11 mouse cellular contexts compared by ENCODE assay signal in genomic region chr5:97330074-97330473, GRCm38 (mm10).
DNase-seq lines count a peak whose midpoint lies in the region; ATAC-seq and TF ChIP-seq lines count a peak whose summit lies in the region.
"Had no signal": no experiment of that assay in that cellular context is flagged by ENCODE, and none has a peak within 500 bp of the region (broad histone marks: within the 10 kb centered on the region; RNA-seq: fewer than 3 reads in every experiment).

No protein-coding gene starts in this region.

- ATAC-seq in forebrain, embryonic 13.5 days: 0 out of 2 replicates have a peak, but pooled peaks have one; percentile 30
- no peak for ATAC-seq in kidney, postnatal 0 days (replicated peaks; ENCODE audit: low FRiP score, low read depth)
- ATAC-seq in kidney, embryonic 16.5 days (ENCODE audit: low FRiP score, low TSS enrichment): no peak; the same call in 1 of the 2 replicates

- no peak for DNase-seq in forebrain, embryonic 10.5 days (ENCODE audit: extremely low spot score, low spot score)
- peak; percentile 43 for DNase-seq in kidney, postnatal 0 days (ENCODE audit: low spot score)
- DNase-seq in embryo, embryonic 10.5 days (ENCODE audit: low spot score): peak; percentile 36
- DNase-seq in lung, postnatal 4 days: peak; percentile 30
- DNase-seq in spleen, postnatal 36 days (ENCODE audit: low spot score in 2 of 2): no peak
- DNase-seq in cerebellum, adult 9-10 months: no peak
- DNase-seq: cerebellum, postnatal 25 days had no signal

- H3K27me3 ChIP-seq in forebrain, embryonic 13.5 days: no peaks in the 10 kb centered on the region
- H3K27me3 ChIP-seq in forebrain, embryonic 10.5 days (ENCODE audit: poor library complexity, severe bottlenecking): no peaks in the 10 kb centered on the region
- H3K27me3 ChIP-seq in kidney, postnatal 0 days (ENCODE audit: insufficient read depth, low read length): no peaks in the 10 kb centered on the region
- no peaks in the 10 kb centered on the region for H3K27me3 ChIP-seq in kidney, embryonic 16.5 days (ENCODE audit: insufficient read depth, low read length)
- H3K27me3 ChIP-seq: kidney, embryonic 15.5 days had no signal

- H3K27ac ChIP-seq in forebrain, embryonic 13.5 days: no peak overlapping the region
- H3K27ac ChIP-seq in forebrain, embryonic 10.5 days: no peak overlapping the region
- H3K27ac ChIP-seq in kidney, postnatal 0 days: no peak overlapping the region
- H3K27ac ChIP-seq in kidney, embryonic 16.5 days (ENCODE audit: low read length): no peak overlapping the region
- H3K27ac ChIP-seq: kidney, embryonic 15.5 days; liver, embryonic 14.5 days had no signal

- no peak overlapping the region for H3K4me3 ChIP-seq in forebrain, embryonic 13.5 days
- H3K4me3 ChIP-seq in forebrain, embryonic 10.5 days: no peak overlapping the region
- no peak overlapping the region for H3K4me3 ChIP-seq in kidney, postnatal 0 days (replicated peaks; ENCODE audit: low read depth, low read length)
- H3K4me3 ChIP-seq in kidney, embryonic 16.5 days (ENCODE audit: low read length): no peak overlapping the region
- H3K4me3 ChIP-seq: kidney, embryonic 15.5 days had no signal

- no peaks in the 10 kb centered on the region for H3K9me3 ChIP-seq in forebrain, embryonic 13.5 days (replicated peaks)
- H3K9me3 ChIP-seq in forebrain, embryonic 10.5 days: no peaks in the 10 kb centered on the region
- H3K9me3 ChIP-seq in kidney, postnatal 0 days (replicated peaks; ENCODE audit: low read length): no peaks in the 10 kb centered on the region
- no peaks in the 10 kb centered on the region for H3K9me3 ChIP-seq in kidney, embryonic 16.5 days (ENCODE audit: low read length)
- H3K9me3 ChIP-seq: kidney, embryonic 15.5 days had no signal

- H3K4me2 ChIP-seq in forebrain, embryonic 13.5 days: no peak overlapping the region
- H3K4me2 ChIP-seq in kidney, postnatal 0 days (ENCODE audit: low read length): no peak overlapping the region
- H3K4me2 ChIP-seq in kidney, embryonic 16.5 days (replicated peaks; ENCODE audit: low read depth, low read length): no peak overlapping the region
- H3K4me2 ChIP-seq: kidney, embryonic 15.5 days had no signal

- TF ChIP-seq CTCF in kidney, postnatal 0 days (IDR thresholded peaks at IDR 0.05; ENCODE audit: low read depth): peak; percentile 58

- H3K36me3 ChIP-seq in forebrain, embryonic 13.5 days (ENCODE audit: poor library complexity, severe bottlenecking): no peaks in the 10 kb centered on the region
- no peaks in the 10 kb centered on the region for H3K36me3 ChIP-seq in forebrain, embryonic 10.5 days (replicated peaks)
- H3K36me3 ChIP-seq in kidney, postnatal 0 days (ENCODE audit: insufficient read depth, low read length): no peaks in the 10 kb centered on the region
- no peaks in the 10 kb centered on the region for H3K36me3 ChIP-seq in kidney, embryonic 16.5 days (ENCODE audit: insufficient read depth, low read length)
- H3K36me3 ChIP-seq: kidney, embryonic 15.5 days had no signal

- peaks cover 8% of the 10 kb centered on the region; the same call in 1 of the 2 replicates for H3K4me1 ChIP-seq in forebrain, embryonic 13.5 days
- H3K4me1 ChIP-seq in forebrain, embryonic 10.5 days: 0 out of 2 replicates have a peak, but pooled peaks cover 3% of the 10 kb centered on the region
- H3K4me1 ChIP-seq in kidney, postnatal 0 days (replicated peaks; ENCODE audit: insufficient read depth, low read length): no peaks in the 10 kb centered on the region
- H3K4me1 ChIP-seq in kidney, embryonic 16.5 days (ENCODE audit: insufficient read depth, low read length): no peaks in the 10 kb centered on the region
- H3K4me1 ChIP-seq: kidney, embryonic 15.5 days had no signal

- 33% methylated on average over 1 of the region's 1 CpGs for WGBS in forebrain, embryonic 13.5 days
- 71% methylated on average over 1 of the region's 1 CpGs for WGBS in forebrain, embryonic 10.5 days
- WGBS in kidney, postnatal 0 days: 45% methylated on average over 1 of the region's 1 CpGs
- WGBS in kidney, embryonic 16.5 days: 32% methylated on average over 1 of the region's 1 CpGs

- no peak overlapping the region for H3K9ac ChIP-seq in forebrain, embryonic 13.5 days
- H3K9ac ChIP-seq in kidney, postnatal 0 days (ENCODE audit: low read depth, low read length): no peak overlapping the region
- no peak overlapping the region for H3K9ac ChIP-seq in kidney, embryonic 16.5 days (replicated peaks; ENCODE audit: low read length)
- H3K9ac ChIP-seq: kidney, embryonic 15.5 days; liver, embryonic 14.5 days had no signal

Comparison
In these comparisons a context has a peak if more than half of its experiments do, and no peak if none do; other contexts are left out.
1. DNase-seq: peak in kidney, postnatal 0 days (single experiment), embryo, embryonic 10.5 days (single experiment) and lung, postnatal 4 days (2 of 2); none in forebrain, embryonic 10.5 days (single experiment), spleen, postnatal 36 days (0 of 2) and cerebellum, adult 9-10 months (single experiment).